Mouse (Mus musculus): Measurements from ENCODE around the gene Spen.

Spen gene

DNA sequence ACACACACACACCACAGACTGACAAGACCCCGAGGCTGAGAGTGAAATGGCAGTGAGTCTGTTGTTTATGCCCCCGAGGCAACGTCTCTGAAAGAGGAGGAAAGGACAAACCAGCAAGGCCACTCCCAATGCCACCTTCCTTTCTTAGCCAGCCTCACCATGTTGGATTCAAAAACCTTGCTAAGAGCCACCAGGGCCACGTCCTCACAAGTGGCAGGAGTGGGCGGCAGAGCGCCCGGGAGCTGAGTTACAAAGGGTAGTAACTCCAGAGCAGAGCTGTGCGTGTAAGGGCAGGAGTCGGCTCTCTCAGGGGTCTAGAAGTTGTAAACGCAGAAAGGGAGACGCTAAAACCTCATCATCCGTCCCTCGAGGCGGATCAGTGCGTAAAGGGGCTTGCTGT is 7.4 kb downstream of the Spen start:
- no peak for DNase-seq (ENCODE audit: low read depth)

DNA sequence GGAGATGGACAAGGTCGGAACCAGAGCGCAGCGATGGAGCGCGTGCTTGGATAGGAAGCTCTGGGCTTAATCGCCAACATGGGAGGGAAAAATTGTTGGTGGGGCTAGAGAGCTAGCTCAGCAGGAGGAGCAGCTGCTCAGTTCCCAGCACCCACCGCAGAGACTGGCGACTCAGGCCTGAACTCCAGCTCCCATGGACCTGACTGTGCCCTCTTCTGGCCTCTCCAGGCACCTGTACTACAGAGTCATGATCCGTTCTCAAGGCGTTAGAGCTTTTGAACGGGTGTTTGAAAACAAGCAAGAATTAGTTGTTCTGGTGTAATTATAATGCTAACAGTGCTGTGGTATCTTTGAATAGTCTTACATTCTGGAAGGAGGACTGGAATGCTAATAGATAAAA is 9.5 kb downstream of the Spen start:
- no peak for DNase-seq (ENCODE audit: low read depth)

DNA sequence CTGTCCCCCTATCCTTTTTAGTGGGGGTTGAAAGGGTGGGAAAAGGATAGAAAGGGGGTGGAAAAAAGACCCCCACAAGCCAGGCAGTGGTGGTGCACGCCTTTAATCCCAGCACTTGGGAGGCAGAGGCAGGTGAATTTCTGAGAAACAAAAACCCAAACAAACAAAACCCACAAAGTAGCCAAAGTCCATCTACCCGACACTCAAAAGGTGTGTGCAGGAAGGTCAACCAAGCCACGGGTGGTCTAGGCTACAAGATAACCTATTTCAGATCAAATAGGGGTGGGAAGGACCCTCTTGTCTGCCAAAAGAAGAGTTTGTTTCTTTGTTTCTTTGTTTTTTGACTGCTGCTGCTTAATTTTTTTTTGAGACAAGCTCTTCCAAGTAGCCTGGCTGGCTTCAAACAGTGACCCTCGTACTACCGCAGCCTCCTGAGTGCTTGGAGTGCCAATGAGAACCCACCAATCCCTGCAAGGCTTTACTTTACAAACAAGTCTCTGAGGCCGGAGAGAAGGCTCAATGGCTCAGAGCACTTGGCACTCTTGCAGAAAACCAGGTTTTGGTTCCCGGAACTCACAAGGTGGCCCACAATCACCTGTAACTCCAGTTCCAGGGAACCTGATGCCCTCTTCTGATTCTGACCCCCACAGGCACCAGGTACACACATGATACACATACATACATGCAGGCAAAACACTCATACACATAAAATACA is 11.3 kb downstream of the Spen start:
- DNase-seq (ENCODE audit: low read depth): no peak

DNA sequence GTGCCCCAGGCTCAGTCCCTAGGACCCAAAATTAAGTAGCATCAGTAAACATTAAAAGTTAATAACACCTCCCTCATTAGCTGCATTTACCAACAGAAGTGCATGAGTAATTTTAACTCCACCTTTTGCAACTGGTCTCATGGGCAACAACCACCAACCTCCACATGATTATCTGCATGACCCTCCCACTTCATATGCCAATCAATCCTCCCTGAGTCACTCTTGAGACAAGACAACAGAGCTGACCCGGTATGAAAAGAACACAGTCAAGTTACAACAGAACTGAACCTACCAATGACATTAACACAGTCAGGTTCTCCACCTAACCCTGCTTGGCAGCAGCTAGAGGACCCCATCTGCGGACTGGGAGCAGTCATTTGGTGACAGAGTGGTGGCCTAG is 12.5 kb downstream of the Spen start:
- DNase-seq (ENCODE audit: low read depth): no peak

DNA sequence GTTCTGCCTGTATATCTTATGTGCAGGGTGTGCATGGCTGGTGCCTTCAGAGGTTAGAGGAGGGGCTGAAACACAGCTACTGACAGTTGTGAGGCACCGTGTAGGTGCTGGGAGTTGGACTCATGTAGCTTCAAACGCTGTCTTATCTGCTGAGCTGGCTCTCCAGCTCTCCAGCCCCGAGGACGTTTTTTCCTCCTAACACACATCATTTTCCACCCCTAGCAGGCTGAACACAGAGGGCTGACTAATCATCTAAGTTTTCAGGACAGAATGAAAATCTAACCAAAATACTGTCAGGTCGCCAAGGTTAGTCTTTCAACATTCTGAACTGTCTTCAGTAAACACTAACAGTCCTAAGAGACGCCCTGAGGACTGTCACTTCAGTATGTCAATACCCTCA is 13.7 kb downstream of the Spen start:
- no peak for DNase-seq (ENCODE audit: low read depth)

DNA sequence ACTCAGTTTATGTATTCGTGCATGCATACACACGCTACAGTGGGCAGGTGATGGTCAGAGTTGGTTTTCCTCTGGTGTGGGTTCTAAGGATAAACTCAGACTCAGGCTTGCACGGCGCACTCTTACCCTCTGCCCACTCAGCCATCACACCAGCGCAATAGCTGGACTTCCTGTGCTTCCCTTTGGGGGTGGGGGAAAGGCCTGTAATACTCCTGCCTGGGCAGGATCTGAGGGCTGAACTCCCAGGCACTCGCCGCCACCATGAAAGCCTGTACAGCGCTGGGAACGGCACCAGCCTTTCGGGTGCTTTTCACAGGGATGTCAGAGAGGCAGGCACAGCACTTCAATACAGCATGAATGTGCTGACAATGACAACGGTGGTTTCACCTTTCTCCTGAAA is 15.3 kb downstream of the Spen start:
- no peak for DNase-seq (ENCODE audit: low read depth)

DNA sequence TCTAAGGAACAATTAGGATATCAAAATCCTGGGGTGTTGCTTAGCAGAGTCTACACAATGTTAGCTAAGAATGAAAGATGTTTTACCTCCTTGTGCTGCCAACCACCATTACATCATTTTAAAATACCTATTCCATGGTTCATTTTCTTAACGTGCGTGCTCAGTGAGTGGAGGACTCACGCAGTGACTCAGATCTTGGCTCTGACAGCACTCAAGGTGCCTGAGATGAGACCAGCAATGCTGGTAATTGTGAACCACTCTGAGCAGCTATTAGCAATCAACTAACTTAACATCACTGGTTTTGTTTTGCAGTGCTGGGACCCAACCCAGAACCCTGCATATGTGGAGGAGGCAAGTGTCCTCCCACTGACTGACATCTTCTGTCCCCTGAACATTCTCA is 20.0 kb downstream of the Spen start:
- no peak for DNase-seq (ENCODE audit: low read depth)

DNA sequence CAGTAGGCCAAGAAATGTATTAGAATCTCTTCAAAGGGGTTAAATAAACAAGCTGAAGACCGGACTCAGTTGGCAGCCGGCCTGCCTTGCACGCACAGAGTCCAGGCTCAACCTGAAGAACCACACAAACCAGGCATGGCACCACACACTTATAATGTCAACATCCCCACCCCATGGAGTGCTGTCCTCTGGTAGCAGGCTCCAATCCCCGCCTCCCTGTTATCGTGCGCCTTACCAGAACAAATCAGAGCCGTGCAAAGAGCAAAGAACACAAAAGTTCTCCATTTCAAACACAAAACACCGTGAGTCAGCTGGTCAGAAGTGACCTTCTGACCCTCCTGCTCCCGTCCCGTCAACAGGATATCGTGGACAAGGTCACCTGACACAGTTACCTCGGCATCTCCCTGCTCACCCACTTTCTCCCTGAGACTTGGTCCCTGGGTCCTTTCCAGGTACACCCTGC is 24.2 kb downstream of the Spen start:
- no peak for DNase-seq (ENCODE audit: low read depth)

DNA sequence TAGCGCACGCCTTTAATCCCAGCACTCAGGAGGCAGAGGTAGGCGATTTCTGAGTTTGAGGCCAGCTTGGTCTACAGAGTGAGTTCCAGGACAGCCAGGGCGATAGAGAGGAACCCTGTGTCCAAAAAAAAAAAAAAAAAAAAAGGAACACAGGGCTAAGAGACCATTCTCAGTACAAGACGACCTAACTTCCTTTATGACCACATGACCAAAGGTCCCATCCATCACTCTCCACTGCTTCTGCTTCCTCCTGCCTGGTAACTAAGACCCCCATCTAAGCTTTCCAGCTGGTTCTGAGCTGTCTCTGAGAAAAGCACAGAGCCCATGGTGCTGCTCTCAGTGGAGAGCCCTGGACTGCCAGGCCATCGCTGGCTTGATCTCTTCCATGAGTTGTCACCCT is 26.3 kb downstream of the Spen start:
- DNase-seq (ENCODE audit: low read depth): no peak

DNA sequence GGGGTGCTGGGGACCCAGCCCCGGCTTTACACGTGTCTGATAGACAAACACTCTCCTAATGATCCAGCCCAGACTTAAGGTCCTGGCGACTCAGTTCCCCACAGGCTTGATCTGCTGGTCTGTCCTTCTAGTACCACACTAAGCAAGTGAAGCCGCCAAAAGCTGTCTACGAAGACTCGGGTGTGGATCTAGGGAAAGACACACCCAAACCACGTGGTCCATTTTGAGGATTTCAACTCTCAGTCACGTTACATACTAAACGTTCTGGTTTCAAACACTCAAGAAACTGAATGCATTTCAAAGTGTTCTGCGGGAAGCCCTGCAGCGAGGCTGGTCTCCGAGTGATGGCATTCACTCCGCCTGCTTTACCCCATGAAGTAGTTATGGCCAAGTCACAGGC is 27.9 kb downstream of the Spen start:
- no peak for DNase-seq (ENCODE audit: low read depth)

DNA sequence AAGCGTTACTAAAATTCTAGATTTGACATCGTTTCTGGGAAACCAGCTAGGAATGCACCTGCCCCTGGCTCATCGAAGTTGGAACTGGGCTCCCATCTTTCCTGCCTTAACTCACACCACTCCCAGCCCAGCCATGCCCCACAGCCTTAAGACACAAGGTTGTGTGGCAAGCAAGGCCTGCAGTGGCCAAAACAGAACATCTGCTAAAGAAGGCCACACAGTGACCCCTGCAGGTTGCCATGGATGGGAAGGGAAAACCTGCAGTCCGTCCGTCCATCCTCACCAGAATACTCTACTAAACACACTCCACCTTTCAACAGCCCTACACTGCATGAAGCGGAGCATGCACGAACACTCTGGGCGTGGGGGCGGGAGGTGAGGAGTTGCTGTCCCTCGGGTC is 31.5 kb downstream of the Spen start:
- no peak for DNase-seq (ENCODE audit: low read depth)

DNA sequence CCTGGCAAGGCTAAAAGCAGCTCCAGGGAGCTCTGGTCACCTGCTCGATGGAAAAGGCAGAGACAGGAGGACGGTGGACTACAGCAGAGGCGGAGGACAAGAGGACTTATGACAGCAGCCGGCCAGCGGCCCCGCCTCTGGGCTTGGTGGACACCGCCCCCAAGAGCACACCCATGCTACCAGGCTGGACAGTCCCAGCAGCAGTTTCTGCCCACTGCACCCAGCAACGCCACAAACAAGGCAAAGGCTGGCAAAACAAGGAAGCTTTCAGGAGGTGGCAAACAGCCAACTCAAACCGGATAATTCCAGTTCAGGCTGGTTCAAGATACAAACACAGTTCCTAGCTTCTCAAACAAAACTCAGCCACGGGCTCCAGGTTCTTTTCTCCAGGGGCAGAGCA is 32.0 kb downstream of the Spen start:
- no peak for DNase-seq (ENCODE audit: low read depth)

DNA sequence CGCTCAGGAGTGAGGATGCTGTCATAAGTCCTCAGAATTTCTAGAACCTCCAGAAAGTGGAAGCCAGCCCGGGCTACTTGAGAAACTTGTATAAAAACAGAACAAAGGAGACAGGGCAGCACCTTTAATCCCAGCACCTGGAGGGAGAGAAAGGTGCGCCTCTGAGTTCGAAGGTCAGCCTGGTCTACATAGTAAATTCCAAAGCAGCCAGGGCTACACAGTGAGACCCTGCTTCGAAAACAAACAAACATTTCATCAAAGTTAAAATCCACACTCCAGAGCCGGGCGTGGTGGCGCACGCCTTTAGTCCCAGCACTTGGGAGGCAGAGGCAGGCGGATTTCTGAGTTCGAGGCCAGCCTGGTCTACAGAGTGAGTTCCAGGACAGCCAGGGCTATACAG is 32.6 kb downstream of the Spen start:
- no peak for DNase-seq (ENCODE audit: low read depth)

DNA sequence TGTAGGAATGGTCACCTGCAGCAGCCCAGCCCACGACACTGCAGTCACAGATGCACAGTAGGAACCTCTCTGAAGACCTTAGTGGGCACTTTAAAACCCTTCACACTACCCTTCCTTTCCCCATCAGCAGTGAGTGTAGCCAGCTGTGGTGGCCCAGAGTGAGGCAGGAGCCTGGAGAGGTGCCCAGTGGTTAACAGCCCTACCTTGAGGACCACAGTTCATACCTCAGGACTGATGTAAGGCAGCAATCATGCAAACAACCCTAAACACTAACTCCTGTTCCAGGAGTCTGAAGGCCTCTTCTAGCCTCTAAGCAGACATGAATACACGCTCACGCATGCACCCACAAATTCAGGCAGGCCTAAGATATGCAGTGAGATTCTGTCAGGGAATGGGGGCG is 33.9 kb downstream of the Spen start:
- DNase-seq (ENCODE audit: low read depth): no peak

DNA sequence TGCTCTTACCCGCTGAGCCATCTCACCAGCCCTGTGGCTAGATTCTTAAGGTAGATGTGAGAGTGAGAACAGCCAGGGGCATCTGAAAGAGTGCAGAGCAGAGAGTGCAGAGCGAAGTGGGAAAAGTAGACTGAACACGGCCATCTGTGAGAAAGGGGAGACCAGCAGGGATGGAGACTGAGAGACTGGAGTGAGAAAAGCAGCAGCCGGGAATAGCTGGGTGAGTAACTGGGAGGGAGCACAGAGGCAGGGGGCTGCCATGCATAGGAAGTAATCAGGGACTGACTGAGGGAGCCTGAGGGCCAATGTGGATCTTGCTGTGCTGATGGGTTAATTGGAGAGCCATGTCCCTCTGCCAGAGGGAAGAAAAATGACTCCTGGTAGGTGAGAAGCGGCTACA is 35.7 kb downstream of the Spen start:
- no peak for DNase-seq (ENCODE audit: low read depth)

DNA sequence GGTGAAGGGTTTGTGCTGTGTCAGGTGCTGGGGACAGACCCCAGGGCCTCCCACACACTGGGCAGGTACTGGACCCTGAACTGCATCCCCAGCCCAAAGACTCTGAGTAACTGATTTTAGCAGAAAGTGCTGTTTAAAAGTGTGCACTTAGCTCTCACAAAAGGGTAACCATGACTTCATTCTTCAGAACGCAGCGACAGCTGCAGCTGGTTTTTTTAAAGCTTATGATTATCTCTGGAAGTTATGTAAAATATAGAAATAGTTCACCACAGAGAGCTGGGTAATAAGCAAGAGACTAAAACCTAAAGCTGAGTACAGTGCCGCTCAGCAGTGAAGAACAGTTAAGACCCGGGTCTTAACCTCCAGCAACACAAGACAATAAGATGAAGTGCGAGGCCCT is 37.3 kb downstream of the Spen start:
- DNase-seq (ENCODE audit: low read depth): no peak

DNA sequence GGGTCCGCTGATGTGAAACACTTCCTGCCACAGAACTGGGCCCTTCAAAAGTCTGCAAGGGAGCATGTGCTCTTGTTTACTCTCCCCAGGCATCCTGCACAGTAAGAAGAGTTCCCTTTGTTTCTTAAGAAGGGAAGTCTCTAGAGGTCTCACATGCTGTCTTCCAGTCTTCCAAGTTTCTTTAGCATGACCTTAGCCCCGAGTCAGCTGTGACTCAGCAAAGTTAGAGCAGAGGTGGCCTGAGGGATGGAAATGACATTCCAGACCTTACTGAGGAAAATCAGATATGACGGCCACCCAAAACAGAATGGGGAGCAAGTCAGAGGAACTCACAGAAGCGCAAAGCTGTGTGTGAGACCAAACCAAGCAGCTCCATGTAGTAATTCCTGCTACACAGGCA is 37.8 kb downstream of the Spen start:
- no peak for DNase-seq (ENCODE audit: low read depth)

DNA sequence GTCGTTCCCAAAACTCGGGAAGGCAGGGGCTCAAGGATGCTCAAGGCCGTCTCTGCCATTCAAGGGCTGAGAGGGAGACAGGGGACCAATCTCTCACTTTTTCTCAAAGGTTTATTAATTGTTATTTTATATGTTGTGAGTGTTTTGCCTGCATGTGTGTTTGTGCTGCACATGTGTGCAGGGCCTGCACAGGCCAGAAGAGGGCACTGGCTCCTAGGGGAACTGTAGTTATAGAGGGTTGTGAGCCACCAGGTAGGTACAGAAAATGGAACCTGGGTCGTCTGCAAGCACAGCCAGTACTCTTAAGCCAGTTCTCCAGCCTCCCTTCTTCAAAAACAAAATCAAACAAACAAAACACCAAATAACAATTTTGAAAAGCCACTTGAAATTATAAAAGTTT is 49.7 kb downstream of the Spen start:
- DNase-seq (ENCODE audit: low read depth): peak; percentile 55

DNA sequence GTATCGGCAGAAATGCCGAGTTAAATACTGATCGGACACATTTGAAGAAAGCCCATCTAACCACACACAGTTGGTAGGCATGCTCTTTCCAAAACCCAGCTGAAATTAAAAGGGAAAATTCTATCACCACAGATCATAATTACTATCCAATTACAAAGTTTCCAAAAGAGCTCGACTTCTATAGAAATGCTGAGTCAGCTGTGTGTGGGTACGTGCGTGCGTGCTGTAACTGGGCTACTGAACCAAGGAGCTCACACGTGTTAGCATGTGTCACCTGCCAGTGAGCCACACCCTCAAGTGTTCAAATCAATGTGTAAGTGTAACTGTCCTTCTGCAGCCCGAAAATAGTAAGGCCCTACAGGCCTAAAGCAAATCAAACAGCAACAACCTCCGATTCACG is 50.8 kb downstream of the Spen start:
- DNase-seq (ENCODE audit: low read depth): no peak

DNA sequence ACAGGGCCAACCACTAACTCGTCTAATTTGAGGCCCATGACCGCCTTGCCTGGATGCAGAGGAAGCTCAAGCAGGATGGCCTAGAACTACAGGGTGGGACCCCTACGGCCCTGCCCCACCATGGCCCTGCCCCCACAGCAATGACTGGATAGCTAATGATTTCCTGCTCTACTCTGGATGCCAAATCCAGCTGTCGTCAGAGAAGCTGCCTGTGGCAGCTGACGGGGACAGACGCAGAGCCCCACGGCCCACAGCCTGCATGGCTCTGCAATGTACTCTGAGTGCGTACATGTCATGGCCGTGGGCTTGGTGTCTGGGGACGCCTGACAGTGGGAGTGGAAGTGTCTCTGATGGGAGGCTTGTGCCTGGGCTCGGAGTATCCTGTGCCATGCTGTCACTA is 54.3 kb downstream of the Spen start:
- DNase-seq (ENCODE audit: low read depth): no peak

DNA sequence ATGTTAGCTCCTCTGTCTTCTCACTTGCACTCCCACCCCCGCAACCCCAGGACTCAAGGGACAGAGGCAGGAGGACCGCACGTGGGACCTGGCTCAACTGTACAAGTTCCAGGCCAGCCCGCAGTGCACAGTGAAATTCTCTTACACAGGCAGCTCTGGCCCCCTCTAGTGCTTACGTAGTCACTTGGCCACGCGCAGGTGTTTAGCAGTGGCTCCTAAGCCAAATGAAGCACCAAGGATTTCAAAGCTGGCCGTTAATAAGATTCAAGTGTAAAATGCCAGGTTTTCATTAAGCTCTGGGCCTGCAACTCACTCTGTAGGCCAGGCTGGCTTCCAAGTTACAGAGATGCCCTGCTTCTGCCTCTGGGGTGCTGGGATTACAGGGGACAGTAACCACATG is 59.0 kb downstream of the Spen start:
- no peak for DNase-seq (ENCODE audit: low read depth)

DNA sequence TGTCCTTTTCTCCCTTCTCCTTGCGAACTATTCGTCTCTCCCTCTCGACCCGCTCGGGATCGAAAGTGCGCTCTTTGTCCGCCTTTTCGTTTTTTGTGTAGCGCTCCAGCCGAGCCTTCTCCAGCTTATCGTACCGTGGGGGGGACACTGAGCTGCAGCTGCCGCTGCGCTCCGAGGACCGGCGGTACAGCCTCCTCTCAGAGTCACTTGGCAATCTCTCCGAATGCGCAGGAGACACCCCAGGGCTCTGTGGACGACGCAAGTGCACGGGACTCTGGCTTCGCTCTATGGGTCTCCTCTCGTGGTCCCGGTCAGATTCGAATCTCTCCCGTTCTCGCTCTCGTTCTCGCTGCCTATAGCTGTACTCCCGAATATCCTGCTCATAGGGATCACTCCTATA is 59.6 kb downstream of the Spen start:
- no peak for DNase-seq (ENCODE audit: low read depth)

DNA sequence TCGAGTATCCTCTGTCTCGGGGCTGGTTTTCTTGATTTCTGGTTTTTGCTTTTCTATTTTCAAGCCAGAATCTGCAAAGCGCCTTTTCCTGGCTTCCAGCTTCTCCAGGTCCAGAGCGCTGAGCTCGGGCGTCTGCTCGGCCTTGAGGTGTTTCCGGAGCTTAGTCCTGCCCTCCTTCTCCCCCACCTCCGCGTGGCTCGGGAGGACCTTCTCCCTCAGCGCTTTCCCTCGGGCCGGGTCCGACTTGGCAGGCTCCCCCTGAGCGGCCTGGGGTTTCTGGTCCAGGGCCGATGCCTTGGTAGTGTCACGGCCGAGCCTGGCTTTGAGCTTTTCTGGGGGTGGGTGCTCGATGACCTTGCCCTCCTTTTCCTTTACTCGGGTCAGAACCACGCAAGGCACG is 60.2 kb downstream of the Spen start:
- DNase-seq (ENCODE audit: low read depth): no peak

DNA sequence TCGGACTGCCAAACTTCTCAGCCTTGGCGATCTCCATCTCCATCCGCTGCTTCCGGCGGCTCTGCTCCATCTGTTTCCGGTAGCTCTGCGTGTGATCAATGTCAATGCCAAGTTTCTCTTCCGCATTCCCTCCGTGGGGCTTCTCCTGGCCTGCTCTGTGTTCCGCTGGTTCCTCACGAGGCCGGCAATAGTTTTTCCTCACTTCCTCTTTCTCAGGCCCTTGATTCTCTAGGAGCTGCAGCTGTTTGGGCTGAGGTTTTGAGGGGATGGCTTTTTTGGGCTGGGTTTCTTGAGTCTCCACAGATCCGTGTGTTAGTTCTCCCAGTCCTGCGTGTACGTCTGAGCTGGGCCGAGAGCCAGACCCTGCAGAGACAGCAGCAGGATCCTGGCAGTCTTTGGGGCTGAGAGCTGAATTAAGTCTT is 60.7 kb downstream of the Spen start:
- no peak for DNase-seq (ENCODE audit: low read depth)

DNA sequence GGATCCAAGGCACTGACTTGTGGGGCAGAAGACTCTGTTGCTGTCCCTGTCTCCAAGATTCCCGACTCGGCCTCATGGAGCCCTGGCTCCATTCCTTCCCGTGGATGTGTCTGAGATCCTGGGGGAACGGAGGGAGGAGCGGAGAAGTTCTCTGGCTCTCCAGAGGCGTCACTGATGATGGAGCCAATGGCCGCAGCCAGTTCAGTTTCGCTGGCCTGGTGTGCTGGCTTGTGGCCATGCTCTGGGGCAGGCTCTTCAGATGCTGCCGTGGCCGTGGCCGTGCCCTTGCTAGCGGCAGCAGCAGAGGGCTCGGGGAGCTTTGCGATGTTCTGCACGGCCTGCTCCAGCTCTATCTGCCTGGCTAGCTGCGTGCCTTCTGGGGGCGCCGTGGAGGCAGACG is 64.0 kb downstream of the Spen start:
- DNase-seq (ENCODE audit: low read depth): no peak
